Mouse (Mus musculus) kidney, adult 2 months (tissue): ENCODE data around the gene Cntrl. TPM values are rescaled to one million over a fixed set of nuclear protein-coding genes. Genes with fewer than 3 reads are reported as not detected.

Experiments
- DNase-seq: peaks from one replicate; pipeline ENCODE4 v3.0.0; 2021
- H3K27ac ChIP-seq: fragments of 200-500 bp; 2 replicates; pipeline ENCODE4 v1.5.1; 2012; ENCODE audit warnings: low read depth, low read length, control low read depth, inconsistent platforms; ENCODE audit not compliant: insufficient read depth
- H3K27me3 ChIP-seq: fragments of 200-500 bp; replicated peaks from 2 replicates; pipeline ENCODE4 v1.6.1; 2012; ENCODE audit warnings: mild to moderate bottlenecking, moderate library complexity, low read length, inconsistent platforms; ENCODE audit not compliant: control insufficient read depth, insufficient read depth
- H3K36me3 ChIP-seq: fragments of 200-500 bp; 2 replicates; pipeline ENCODE4 v1.6.1; 2012; ENCODE audit warnings: mild to moderate bottlenecking, moderate library complexity, low read length, inconsistent platforms; ENCODE audit not compliant: control insufficient read depth, insufficient read depth
- H3K4me1 ChIP-seq: fragments of 200-500 bp; 2 replicates; pipeline ENCODE4 v1.6.1; 2011; ENCODE audit warnings: low read length; ENCODE audit not compliant: control insufficient read depth, insufficient read depth
- H3K4me3 ChIP-seq: fragments of 200-500 bp; 2 replicates; pipeline ENCODE4 v1.5.1; 2011; ENCODE audit warnings: mild to moderate bottlenecking, low read depth, low read length, control low read depth; ENCODE audit not compliant: insufficient read depth
- CTCF ChIP-seq: fragments of 200-500 bp; conservative IDR thresholded peaks from 2 replicates; pipeline ENCODE4 v1.5.1; 2011; ENCODE audit warnings: low read depth, mild to moderate bottlenecking, control low read depth, low read length, moderate library complexity, mixed read lengths; ENCODE audit not compliant: insufficient read depth, insufficient read length
- POLR2A ChIP-seq: fragments of 200-500 bp; IDR thresholded peaks from one replicate; pipeline ENCODE4 v1.6.1; 2011; ENCODE audit warnings: low read depth, low read length, control low read depth
- WGBS: fragments of 180-500 bp; shearing (Covaris S2); methylation state at CpG from one replicate; pipeline ENCODE4 v1.1.7; 2018; 5-methylcytosine and 5-hydroxymethylcytosine counted together
- polyA plus RNA-seq: library from polyadenylated mRNA; depleted of rRNA; stranded (reverse); fragments of >200 nt; gene quantifications from 2 replicates; pipeline ENCODE4 v1.2.3, GENCODE M21; 2012

The Cntrl gene
- polyA plus RNA-seq, 1 experiment: 7.2 TPM

DNA sequence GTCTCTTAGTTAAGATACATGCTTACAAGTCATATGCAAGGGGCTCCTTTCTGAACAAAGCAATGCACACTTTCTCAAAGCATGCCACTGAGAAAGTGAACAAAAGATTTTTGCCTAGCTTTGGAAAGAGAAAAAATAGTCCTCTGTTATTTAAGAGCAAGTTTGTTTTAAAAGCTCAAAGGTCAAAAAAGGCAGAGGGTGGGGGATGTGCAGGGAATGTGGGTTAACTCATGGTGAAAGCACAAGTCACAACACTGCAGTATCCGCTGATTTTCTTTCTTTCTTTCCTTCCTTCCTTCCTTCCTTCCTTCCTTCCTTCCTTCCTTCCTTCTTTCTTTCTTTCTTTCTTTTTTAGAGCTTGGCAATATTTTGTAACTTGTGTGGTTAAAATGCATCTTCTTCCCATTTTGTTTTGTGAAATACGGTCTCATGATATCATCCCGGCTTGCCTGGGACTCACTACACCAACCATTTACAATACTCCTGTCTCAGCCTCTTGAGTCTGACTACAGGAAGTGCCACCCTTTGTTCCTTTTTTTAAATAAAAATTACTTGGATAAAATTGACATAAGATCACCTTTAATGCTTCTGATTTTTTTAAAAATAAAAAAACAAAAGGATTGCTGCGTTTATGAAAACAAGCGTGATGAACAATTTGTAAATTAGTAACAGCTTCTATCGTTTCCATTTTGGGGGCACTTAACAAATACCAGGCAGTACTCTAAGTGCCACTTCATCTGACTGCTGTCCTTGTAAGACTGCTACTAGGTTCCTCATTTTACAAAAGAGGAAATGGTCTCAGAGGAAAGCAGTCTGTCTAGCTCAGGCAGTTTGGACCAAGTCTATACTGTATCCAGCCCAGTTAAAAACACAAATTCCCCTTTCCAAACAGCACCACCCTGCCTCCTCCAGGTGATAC lies 86.6 kb downstream of the Cntrl start:
- no peak for TF ChIP-seq CTCF
- TF ChIP-seq POLR2A: no peak
- Histone ChIP-seq H3K27ac (peak overlapping the region; percentile 45), H3K36me3 (no peaks in the 10 kb centered on the region; the same call in 1 of the 2 replicates), H3K4me3 (no peak overlapping the region), H3K27me3 (no peaks in the 10 kb centered on the region), H3K4me1 (peaks cover 25% of the 10 kb centered on the region; the same call in 1 of the 2 replicates)
- WGBS: 34% methylated on average over 6 of the region's 6 CpGs
- peak; percentile 86 for DNase-seq

DNA sequence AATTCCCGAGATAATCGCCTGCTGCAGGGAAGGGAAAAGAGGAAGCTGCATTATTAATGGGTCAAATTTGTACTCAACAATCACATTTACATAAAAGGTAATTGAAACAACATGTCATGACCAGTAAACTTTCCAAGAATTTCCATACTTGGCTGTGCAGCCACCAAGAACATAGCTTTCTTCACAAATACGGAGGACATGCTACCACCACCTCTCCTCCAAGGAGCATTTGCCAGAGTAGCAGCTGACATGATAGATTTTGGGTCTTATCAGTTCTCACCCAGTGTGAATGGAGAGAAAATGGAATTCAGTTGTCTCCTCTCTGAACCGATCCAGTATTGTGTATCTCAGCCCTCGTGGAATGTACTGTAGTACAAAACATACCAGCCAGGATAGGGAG lies 90.2 kb downstream of the Cntrl start:
- Histone ChIP-seq H3K4me1 (peaks cover 23% of the 10 kb centered on the region; the same call in 1 of the 2 replicates), H3K36me3 (no peaks in the 10 kb centered on the region; the same call in 1 of the 2 replicates), H3K27me3 (no peaks in the 10 kb centered on the region), H3K27ac (peak overlapping the region; percentile 98), H3K4me3 (peak overlapping the region; percentile 82)
- TF ChIP-seq CTCF: no peak
- TF ChIP-seq POLR2A: no peak
- DNase-seq: no peak
- WGBS: 1% methylated on average over 5 of the region's 5 CpGs

DNA sequence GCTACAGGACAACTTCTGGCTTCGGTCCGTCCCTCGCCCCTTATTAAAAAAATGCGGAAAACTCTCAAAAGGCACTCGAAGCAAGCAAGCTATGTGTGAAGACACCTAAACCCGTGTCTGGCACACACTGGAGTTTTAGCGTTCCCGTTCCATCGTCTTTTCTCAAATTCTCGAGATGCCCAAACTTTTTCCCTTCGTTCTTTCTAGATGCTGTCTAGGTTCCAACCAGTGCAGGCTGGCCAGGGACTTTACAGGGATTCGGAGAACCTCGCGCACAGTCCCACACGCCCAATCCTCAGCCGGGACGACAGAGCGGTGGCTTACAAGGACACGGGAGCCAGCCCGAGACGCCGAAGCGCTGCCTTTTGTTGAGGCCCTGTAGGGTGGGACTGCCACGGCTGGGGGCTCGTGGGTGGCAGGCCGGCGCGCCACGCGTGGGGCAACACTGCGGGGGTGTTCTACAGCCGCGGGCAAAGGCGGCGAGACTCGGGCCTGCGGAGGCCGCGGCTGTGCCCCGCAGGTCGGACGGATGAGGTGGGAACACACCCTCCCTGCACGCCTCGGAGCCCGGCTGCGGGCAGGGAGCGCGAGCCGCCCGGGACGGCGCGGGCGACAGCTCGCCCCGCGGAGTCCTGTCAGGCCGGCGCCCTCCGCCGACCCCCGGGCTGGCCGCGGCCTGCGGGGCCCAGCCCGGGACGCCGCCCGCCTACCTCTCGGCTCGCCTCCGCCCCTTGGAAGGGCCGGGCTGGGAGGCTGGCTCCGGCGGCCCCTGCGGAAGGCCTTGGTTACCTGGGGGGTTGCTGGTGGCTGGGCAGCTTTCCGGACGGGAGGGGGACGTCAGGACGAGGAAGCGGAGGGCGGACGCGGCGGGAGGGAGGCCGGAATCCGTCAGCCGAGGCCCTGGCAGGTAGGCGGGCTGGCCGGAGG lies 90.9 kb downstream of the Cntrl start:
- TF ChIP-seq CTCF (no peak), POLR2A (no peak)
- under 1% methylated on average over 86 of the region's 90 CpGs for WGBS
- peaks cover 22% of the 10 kb centered on the region; the same call in 1 of the 2 replicates for H3K4me1 ChIP-seq

DNA sequence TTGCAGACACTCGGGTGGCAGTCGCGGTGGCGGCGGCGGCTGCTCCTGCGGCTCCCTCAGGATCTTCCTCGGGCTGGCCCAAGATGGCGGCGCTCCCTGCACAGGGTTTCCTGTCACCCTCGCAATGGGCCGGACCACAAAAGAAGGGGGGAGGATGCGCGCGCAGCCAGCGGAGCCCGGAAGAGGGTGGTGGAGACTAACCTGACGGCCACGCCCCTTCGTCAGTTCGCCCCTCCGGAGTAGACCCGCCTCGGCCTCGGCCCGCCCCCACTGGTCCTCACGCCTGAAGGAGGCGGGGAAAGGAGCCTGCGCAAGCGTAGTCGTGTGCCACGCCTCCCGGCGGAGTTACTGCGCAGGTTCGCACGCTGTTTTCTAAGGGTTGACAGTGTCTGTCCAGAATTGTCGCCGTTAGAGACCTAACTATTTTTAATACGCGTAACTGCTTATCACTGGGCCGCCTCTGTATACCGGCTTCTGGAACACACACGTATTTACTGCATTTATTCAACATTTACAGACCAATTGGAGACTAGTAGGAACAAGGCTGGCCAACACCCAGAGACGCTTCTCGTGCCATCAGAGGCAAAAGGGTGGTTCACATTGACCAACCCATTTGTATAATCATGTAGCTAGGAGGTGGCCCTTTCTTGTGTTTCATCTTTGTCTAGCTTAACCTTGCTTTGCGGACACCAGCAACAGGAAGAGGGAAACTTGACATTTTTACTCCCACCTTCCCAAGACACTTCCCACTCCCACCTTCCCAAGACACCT lies 91.8 kb downstream of the Cntrl start, which contains the start of gene Rab14:
Gene Rab14, minus strand, starts transcription at position 223 of the 771 bp plus-strand sequence.
- H3K27me3 ChIP-seq: no peaks in the 10 kb centered on the region
- H3K4me1 ChIP-seq: peaks cover 21% of the 10 kb centered on the region; the same call in 1 of the 2 replicates
- DNase-seq: peak; percentile 100
- H3K4me3 ChIP-seq: peak within 1 kb of the TSS; percentile 82
- under 1% methylated on average over 47 of the region's 47 CpGs for WGBS
- TF ChIP-seq POLR2A: peak; percentile 78
- TF ChIP-seq CTCF: no peak
- peak within 1 kb of the TSS; percentile 98 for H3K27ac ChIP-seq
- H3K36me3 ChIP-seq: no peaks in the 10 kb centered on the region; the same call in 1 of the 2 replicates

More for the DNA sequence above, 90.9 kb downstream of the Cntrl start:
- peak; percentile 45 for DNase-seq
- Histone ChIP-seq H3K27ac (peak overlapping the region; percentile 98), H3K4me3 (peak overlapping the region; percentile 82), H3K27me3 (no peaks in the 10 kb centered on the region), H3K36me3 (no peaks in the 10 kb centered on the region; the same call in 1 of the 2 replicates)

DNA sequence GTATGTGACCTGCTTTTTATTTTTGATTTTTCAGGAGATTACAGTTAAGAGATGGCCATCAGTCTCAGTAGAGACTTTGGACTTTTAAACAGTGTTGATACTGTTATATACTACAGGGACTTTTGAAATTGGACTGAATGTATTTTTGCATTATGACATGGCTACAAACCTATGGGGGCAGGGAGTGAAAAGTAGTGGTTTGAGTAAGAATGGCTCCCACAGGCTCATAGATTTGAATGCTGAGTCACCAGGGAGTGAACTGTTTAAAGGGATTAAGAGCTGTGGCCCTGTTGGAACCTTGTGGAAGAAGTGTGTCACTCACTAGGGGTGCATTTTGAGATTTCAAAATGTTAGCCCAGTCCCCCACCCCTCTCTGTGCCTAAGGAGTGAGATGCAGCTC lies 94.4 kb downstream of the Cntrl start:
- Histone ChIP-seq H3K27me3 (no peaks in the 10 kb centered on the region), H3K4me1 (peaks cover 9% of the 10 kb centered on the region; the same call in 1 of the 2 replicates), H3K36me3 (no peaks in the 10 kb centered on the region; the same call in 1 of the 2 replicates), H3K4me3 (no peak overlapping the region), H3K27ac (no peak overlapping the region)
- DNase-seq: no peak
- TF ChIP-seq CTCF: no peak
- no peak for TF ChIP-seq POLR2A

DNA sequence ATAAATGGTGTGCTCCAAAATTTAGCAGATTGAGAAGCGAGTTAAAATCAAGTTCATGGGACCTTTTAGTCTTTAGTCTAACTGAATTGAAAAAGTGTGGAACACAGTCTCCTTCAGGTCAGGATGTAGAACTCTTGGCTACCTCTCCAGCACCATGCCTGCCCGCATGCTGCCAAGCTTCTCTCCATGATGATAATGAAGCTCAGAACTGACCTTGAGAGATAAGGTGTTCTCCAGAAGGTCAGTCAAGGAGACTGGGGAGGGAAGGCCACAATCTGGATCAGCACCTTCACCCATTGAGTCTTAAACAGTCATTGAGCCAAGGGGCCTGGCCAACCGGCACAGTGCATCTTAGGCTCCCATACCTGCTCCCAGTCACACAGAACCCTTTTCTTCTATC lies 97.5 kb downstream of the Cntrl start:
- 92% methylated on average over 3 of the region's 3 CpGs for WGBS
- no peaks in the 10 kb centered on the region for H3K36me3 ChIP-seq

More for the DNA sequence above, 97.5 kb downstream of the Cntrl start:
- no peak for DNase-seq
- Histone ChIP-seq H3K27me3 (no peaks in the 10 kb centered on the region), H3K4me3 (no peak overlapping the region), H3K27ac (no peak overlapping the region), H3K4me1 (no peaks in the 10 kb centered on the region; the same call in 1 of the 2 replicates)
- no peak for TF ChIP-seq CTCF
- no peak for TF ChIP-seq POLR2A
